Mouse (Mus musculus): ENCODE results near the gene Cbx1. TPM values are rescaled to one million over a fixed set of nuclear protein-coding genes. Genes with fewer than 3 reads are reported as not detected.
A peak's percentile ranks its signal among the peaks of the same experiment; 100 is the strongest.

The Cbx1 gene
- total RNA-seq (2021), result 10 to 100 TPM; 36.6 to 39.0 TPM

DNA sequence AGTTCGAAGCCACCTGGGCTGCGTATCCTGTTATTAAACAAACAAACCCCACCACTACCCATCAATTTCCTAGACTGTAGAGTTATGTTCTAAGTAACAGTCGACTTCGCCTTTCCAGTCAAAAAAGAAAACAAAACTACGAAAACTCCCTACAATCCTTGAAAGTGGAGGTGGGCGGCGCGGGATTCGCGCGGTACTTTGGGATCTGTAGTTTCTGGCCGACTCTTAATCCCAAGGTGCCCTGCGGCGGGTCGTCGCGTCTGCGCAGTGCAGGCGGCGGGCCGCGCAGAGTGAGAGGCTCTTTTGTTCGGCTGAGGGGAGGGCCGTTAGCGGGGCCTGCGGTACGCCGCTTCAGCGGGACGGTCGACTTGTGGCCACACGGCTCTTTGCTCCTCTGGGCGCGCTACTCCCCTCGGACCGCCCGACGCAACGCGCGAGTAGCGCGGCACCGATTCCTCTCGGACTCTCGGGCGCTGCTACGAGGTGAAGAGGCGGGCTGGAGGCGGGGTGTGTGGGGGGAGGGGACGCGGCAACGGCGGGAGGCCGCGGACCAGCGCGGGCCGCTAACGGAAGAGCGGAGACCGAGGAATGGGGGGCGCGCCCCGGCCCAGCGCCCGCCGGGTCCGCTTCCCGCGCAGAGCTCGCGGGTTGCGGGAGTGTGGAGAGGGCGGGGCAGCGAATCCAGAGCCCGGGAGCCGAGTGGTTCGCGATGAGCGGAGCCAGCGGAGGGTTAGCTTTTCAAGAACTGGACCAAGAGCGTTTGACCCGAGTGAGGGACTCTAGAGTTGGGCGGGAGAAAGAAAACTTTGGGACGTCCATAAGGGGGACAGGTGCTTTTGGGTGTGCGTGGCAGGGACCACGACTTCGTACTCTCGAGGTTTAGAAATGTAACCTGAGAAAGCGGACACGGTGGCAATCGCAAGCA is at the start of gene Cbx1:
Gene Cbx1 (plus strand): TSS at position 257 of the 925 bp plus-strand sequence.
- peak; percentile 87 for DNase-seq (ENCODE audit: low spot score)
- intact Hi-C loops (cut with DNase I), result loop anchor here (5.0 kb wide), 1 partner anchor 38 kb away; the partner anchor contains the start of gene Nfe2l1

- intact Hi-C loops (cut with DNase I), result no loop called here
- no peak for DNase-seq (ENCODE audit: low spot score)
Observed at GRCm38 (mm10) chr11:96740796-96741195, 48.1 kb upstream of the Cbx1 start.

DNA sequence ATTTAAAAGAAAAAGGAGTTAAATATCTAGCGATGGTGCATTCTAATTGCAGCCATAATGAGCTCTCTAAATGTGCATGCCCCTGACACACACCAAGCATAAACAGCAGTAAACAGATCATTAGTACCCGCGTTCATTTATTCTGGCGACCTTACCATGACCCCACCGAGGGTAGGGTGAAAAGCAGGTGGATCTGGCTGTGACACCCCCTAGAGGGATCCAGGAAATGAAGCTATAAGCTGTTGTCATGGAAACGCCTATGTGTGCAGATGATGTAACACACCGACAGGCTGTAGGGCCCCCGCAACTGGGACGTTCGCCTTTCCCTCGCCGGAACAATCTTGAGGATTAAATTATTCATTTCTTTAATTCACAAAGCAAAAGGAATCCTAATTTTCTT is 46.9 kb upstream of the Cbx1 start:
- intact Hi-C loops (cut with DNase I), result no loop called here
- no peak for DNase-seq (ENCODE audit: low spot score)

GRCm38 (mm10) chr11:96743000-96743399 is 45.9 kb upstream of the Cbx1 start:
- intact Hi-C loops (cut with DNase I), result no loop called here
- DNase-seq (ENCODE audit: low spot score), result no peak

GRCm38 (mm10) chr11:96743891-96744290 is 45.0 kb upstream of the Cbx1 start:
- intact Hi-C loops (cut with DNase I), result no loop called here
- no peak for DNase-seq (ENCODE audit: low spot score)

GRCm38 (mm10) chr11:96746648-96747047 is 42.3 kb upstream of the Cbx1 start:
- intact Hi-C loops (cut with DNase I), result no loop called here

DNA sequence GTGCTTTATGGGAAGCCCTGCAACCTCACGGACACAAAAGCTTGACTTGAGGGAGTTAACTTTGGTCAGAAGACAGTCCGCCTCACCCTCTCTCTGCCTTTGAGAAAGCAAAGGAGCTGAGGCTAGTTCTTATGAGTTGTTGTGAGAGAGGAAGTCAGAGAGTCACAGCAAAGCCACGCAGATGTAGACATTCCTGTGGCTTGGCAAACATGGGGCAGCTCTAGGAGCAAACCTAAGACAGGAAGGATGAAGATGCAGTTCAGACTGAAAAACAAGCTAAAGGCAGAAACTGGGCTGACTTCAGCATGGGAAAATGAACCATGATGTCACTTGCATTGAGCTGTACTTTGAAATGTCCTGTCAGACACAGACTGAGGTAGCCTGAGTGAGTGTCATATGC is 41.4 kb upstream of the Cbx1 start:
- intact Hi-C loops (cut with DNase I), result no loop called here
- no peak for DNase-seq (ENCODE audit: low spot score)

More at GRCm38 (mm10) chr11:96746648-96747047, 42.3 kb upstream of the Cbx1 start:
- DNase-seq (ENCODE audit: low spot score), result no peak

DNA sequence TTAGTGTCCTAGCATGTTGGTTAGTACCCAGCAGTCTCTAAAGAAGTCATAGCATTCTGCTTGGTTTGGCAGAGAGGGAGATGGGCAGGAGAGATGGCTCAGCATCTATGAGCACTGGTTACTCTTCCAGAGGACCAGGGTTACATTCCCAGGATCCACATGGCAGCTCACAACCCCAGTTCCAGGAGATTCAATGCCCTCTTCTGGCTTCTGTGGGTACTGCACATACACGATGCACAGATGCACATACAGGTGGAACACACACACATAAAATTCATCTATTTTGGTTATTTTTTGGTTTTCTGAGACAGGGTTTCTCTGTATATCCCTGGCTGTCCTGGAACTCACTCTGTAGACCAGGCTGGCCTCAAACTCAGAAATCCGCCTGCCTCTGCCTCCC is 33.6 kb upstream of the Cbx1 start:
- DNase-seq (ENCODE audit: low spot score), result no peak
- intact Hi-C loops (cut with DNase I), result no loop called here

DNA sequence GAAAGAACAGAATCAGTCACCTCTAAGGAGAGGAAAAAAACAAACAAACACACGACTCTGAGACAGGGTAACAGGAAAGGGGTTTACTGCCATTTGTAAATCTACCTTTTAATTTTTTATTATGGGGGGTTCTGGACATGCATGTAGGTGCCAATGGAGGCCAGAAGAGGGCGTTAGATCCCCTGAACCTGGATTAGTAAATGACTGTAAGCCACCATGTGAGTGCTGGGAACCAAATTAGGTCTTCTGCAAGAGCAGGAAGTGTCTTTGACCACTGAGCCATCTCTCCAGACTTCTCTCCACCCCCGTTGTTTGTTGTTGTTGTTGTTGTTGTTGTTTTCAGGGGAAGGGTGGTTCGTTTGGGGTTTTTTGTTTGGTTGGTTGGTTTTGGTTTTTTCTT is 31.5 kb upstream of the Cbx1 start:
- DNase-seq (ENCODE audit: low spot score), result no peak
- intact Hi-C loops (cut with DNase I), result no loop called here

GRCm38 (mm10) chr11:96758402-96758801 is 30.5 kb upstream of the Cbx1 start:
- DNase-seq (ENCODE audit: low spot score), result no peak
- intact Hi-C loops (cut with DNase I), result no loop called here

GRCm38 (mm10) chr11:96760042-96760441 is 28.9 kb upstream of the Cbx1 start:
- intact Hi-C loops (cut with DNase I), result loop anchor here (1.0 to 5.0 kb wide), 3 partner anchors 17 to 152 kb away; partner anchors contain the start of gene Snx11
- DNase-seq (ENCODE audit: low spot score), result no peak

DNA sequence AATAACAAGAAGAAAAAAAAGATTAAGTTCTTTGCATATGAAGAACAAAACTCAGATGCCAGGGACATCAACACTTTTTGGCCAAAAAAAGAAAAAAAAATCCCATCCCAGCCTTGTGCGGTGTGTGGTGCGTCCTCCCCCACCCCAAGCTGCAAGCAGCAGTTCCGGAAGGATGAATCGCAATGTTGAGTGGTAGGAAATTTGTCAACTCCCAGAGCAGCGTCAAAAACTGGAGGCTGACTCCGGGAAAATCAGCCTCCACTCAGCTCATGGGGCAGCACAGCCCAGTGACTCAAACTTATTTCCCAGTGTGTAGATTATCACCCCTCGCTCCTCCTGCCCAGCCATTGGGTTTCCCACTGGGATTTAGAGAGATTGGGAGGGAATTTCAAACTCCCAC is 26.9 kb upstream of the Cbx1 start:
- no peak for DNase-seq (ENCODE audit: low spot score)
- intact Hi-C loops (cut with DNase I), result loop anchor here (2.0 to 5.0 kb wide), 2 partner anchors 15 to 150 kb away; partner anchors contain the start of gene Snx11

DNA sequence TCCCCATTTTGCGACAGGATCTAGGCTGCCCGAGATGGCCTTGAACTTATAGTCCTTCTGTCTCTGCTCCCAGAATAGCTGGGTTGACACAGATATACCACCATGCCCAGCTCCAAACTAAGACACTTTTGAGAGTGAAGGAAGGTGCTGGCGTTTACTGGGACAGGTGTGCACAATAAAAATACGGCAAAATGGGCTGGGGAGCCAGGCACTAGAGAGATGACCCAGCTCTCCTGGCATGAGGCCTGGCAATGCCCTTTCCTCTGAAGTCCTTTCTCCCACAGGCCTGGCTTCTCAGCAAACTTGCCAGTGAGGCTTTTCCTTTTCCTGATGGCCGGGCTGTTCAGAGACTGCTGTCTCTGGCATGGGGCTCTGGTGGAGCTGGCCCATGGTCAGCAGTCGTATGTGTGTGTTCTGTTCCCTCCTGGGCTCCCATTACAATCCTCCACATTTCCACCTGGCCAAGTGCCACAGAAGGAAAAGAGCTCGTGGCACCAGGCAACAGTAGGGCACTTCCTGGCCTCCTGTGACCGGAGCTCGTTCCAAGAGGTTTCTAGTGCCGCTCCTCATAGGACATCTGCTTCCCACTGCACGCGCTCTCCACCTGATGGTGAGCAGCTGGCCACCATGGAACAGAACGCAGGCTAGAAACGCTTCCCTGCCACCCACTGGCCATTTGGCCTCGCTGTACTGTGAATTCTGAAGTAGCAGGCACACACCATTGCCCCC is 26.0 kb upstream of the Cbx1 start:
- DNase-seq (ENCODE audit: low spot score), result no peak
- intact Hi-C loops (cut with DNase I), result loop anchor here (5.0 kb wide), 1 partner anchor 149 kb away; no protein-coding TSS in a partner anchor

GRCm38 (mm10) chr11:96764511-96765350 is 24.2 kb upstream of the Cbx1 start:
- intact Hi-C loops (cut with DNase I), result loop anchor here (5.0 kb wide), 1 partner anchor 148 kb away; no protein-coding TSS in a partner anchor
- DNase-seq (ENCODE audit: low spot score), result no peak

GRCm38 (mm10) chr11:96765645-96766044 is 23.3 kb upstream of the Cbx1 start:
- no peak for DNase-seq (ENCODE audit: low spot score)
- intact Hi-C loops (cut with DNase I), result no loop called here

DNA sequence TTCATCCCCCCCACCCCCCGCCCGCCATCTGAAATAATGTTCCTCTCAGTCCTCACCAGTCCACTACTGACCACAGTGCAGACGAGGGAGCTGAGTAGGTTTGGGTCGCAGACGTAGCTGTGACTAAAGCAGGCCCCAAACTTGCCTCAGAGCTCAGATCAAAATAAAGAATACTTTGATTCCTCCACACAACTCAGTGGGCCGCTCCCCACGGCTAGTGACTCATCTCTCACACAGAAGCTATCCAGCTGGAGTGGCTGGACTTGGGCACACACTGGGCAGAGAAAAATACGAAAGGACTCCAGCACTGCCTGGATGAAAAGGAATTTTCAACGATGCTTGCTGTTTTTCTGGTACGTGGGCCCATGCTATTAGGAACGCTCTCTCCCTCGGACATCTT is 22.4 kb upstream of the Cbx1 start:
- no peak for DNase-seq (ENCODE audit: low spot score)
- intact Hi-C loops (cut with DNase I), result no loop called here

DNA sequence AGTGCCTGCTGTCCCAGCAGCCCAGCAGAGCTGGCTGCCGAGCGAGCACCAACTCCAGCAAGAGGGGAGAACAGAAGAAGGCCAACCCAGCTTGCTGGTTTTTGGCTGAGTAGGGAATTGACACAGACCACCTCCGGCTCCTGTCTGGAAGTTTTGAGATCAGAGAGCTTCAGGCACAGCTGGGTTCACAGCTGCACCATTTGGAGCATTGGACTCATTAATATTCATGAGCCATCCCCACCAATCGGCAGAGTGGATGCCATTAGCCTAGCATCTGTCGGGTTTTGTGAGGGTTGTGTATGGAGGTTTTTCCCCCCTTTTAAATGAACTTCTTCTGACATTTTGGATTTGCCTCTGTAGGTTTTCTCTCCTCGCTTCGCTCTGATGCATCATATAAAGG is 21.8 kb upstream of the Cbx1 start:
- no peak for DNase-seq (ENCODE audit: low spot score)

GRCm38 (mm10) chr11:96768240-96768639 is 20.7 kb upstream of the Cbx1 start:
- no peak for DNase-seq (ENCODE audit: low spot score)
- intact Hi-C loops (cut with DNase I), result no loop called here

More for the DNA sequence above, 21.8 kb upstream of the Cbx1 start:
- intact Hi-C loops (cut with DNase I), result no loop called here

DNA sequence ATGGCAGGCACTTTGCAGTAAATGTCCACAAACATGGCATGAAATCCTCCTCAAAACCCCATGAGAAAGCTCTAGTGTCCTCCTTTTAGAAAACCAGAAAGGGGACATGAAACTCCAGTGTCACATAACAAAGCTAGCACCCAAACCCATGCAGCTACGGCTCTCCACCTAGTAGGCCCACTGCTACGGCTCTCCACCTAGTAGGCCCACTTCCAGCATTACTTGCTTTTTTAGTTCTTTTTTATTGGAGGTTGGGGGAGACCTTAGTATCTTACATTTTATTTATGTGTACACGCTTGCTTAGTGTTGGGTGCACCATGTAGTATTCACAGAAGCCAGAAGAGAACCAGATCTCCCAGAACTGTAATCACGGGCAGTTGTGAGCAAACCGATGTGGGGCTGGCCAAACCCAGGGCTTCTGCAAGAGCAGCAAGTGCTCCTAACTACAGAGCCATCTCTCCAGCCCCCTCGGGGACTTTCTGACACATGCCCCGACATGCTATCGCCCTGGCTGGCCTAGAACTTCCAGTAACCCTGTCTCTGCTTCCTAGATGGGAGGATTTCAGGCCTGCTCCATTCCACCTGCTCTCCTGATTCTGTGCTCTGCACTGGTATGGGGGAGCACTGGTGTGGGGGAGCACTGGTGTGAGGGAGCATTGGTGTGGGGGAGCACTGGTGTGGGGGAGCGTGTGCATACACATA is 17.5 kb upstream of the Cbx1 start:
- no peak for DNase-seq (ENCODE audit: low spot score)
- intact Hi-C loops (cut with DNase I), result no loop called here
